Mouse (Mus musculus): Measurements from ENCODE around the gene Tescl. TPM values are rescaled to one million over a fixed set of nuclear protein-coding genes. Genes with fewer than 3 reads are reported as not detected.

The Tescl gene
- total RNA-seq, 2 experiments from 2014 or later: 0.32 to 0.33 TPM

- peak; percentile 76 for DNase-seq
Observed at GRCm38 (mm10) chr7:24298973-24299708, 34.6 kb downstream of the Tescl start.

GRCm38 (mm10) chr7:24298635-24298972 lies 35.1 kb downstream of the Tescl start:
- no peak for DNase-seq

GRCm38 (mm10) chr7:24297361-24298095 lies 36.2 kb downstream of the Tescl start:
- no peak for DNase-seq

- no peak for DNase-seq
Observed at GRCm38 (mm10) chr7:24296386-24296785, 37.4 kb downstream of the Tescl start.

- DNase-seq: no peak
Observed at GRCm38 (mm10) chr7:24295376-24295775, 38.4 kb downstream of the Tescl start.

- no peak for DNase-seq
Observed at GRCm38 (mm10) chr7:24294763-24295162, 39.0 kb downstream of the Tescl start.

- no peak for DNase-seq
Observed at GRCm38 (mm10) chr7:24293061-24293851, 40.5 kb downstream of the Tescl start.

GRCm38 (mm10) chr7:24291387-24292090 lies 42.2 kb downstream of the Tescl start:
- no peak for DNase-seq

GRCm38 (mm10) chr7:24290106-24290693 lies 43.5 kb downstream of the Tescl start:
- DNase-seq: no peak

- no peak for DNase-seq
Observed at GRCm38 (mm10) chr7:24288512-24288911, 45.2 kb downstream of the Tescl start.

GRCm38 (mm10) chr7:24287670-24288069 lies 46.1 kb downstream of the Tescl start:
- no peak for DNase-seq

- no peak for DNase-seq
Observed at GRCm38 (mm10) chr7:24286916-24287315, 46.8 kb downstream of the Tescl start.

- no peak for DNase-seq
Observed at GRCm38 (mm10) chr7:24286090-24286489, 47.6 kb downstream of the Tescl start.

Small RNA genes lying within 50 kb of the gene (microRNA-seq; reads per million reads assigned to microRNA genes)
- 0 reads per million in 2 experiments for gene Gm27592

Other genes with a start within 250 kb of the Tescl start
- gene Zfp112, start 221.6 kb downstream of the Tescl start, total RNA-seq (2021): 1 to 10 TPM; 2.2 to 3.4 TPM
- gene Zfp235, start 199.8 kb downstream of the Tescl start, total RNA-seq (2021): 1 to 10 TPM; 4.1 to 5.1 TPM
- gene Zfp114, start 158.9 kb downstream of the Tescl start, total RNA-seq (2021): under 1 TPM; 0.23 to 0.76 TPM
- gene Zfp111, start 122.5 kb downstream of the Tescl start, total RNA-seq (2021): 10 to 100 TPM in 1 of 2 experiments, 1 to 10 TPM in 1; 8.2 to 10.3 TPM
- 1 to 10 TPM; 1.1 to 1.2 TPM for gene Zfp109, start 96.4 kb downstream of the Tescl start, total RNA-seq (2021)
- 1 to 10 TPM; 1.2 to 1.4 TPM for gene Zfp108, start 79.1 kb downstream of the Tescl start, total RNA-seq (2021)
- 1 to 10 TPM; 3.7 to 4.8 TPM for gene Zfp93, start 63.5 kb downstream of the Tescl start, total RNA-seq (2021)
- gene Zfp61, start 32.7 kb downstream of the Tescl start, total RNA-seq (2021): 1 to 10 TPM; 4.2 to 6.6 TPM
- 1 to 10 TPM; 1.0 to 1.8 TPM for gene Zfp94, start 17.3 kb downstream of the Tescl start, total RNA-seq (2021)
- not detected for gene Lypd5, start 15.3 kb upstream of the Tescl start, total RNA-seq (2021)
- 1 to 10 TPM; 1.0 TPM for gene Kcnn4, start 36.3 kb upstream of the Tescl start, total RNA-seq (2021)
- 10 to 100 TPM; 15.0 to 15.5 TPM for gene Smg9, start 65.7 kb upstream of the Tescl start, total RNA-seq (2021)
- gene Irgc1, start 118.4 kb upstream of the Tescl start, total RNA-seq (2021): not detected
- gene Plaur, start 128.5 kb upstream of the Tescl start, total RNA-seq (2021): 10 to 100 TPM in 1 of 2 experiments, 1 to 10 TPM in 1; 6.4 to 10.4 TPM
- 10 to 100 TPM; 11.9 to 12.5 TPM for gene Cadm4, start 148.1 kb upstream of the Tescl start, total RNA-seq (2021)
- gene Zfp428, start 173.1 kb upstream of the Tescl start, total RNA-seq (2021): 10 to 100 TPM; 17.3 to 18.5 TPM
- gene AC161166.1, start 178.5 kb upstream of the Tescl start, total RNA-seq (2021): not detected
- 10 to 100 TPM; 16.7 to 17.2 TPM for gene Irgq, start 196.8 kb upstream of the Tescl start, total RNA-seq (2021)
- not detected for gene Pinlyp, start 212.2 kb upstream of the Tescl start, total RNA-seq (2021)
- gene Xrcc1, start 212.4 kb upstream of the Tescl start, total RNA-seq (2021): 10 to 100 TPM; 42.0 to 43.9 TPM

Measured in heart, postnatal 4 days (tissue).